In the genomic region with DNA sequence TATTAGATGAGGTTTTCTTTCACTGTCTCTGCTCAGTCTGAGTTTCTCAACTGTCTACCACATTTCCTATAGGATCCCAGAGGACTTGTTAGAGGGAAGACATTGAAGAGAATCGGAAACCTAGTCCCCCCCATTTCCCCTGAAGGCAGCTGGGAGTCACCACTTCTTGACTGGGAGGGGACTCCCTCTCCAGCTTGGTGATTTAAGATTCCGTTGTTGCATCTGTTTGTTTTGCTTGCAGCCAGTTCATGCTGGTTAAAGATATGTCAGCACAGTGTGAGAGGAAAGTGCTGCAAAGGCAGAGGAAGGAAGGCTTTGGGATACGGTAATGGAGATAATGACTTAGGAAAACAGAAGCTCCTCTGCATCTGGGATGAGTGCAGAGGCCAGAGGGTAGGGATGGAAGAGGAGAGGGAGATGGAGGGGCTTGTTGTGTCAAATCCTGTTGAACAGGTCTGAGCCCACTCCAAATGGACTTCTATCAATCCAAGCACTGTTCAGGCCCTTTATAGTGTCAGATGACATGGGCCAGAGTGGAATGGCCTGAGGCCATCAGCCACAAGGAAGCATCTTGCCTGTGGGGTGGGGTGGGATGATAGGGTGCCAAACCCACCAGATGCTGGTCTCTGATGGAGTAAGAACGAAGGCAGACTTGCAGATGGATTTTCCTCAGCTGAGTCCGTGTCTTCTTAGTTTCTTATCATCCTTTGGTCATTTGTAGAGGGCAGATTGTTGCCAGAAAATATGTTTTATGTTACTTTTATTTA, we compare ENCODE assay signal across 13 mouse cellular contexts.
DNase-seq lines count a peak whose midpoint lies in the region; ATAC-seq and TF ChIP-seq lines count a peak whose summit lies in the region.
"Had no signal": no experiment of that assay in that cellular context is flagged by ENCODE, and none has a peak within 500 bp of the region (broad histone marks: within the 10 kb centered on the region; RNA-seq: fewer than 3 reads in every experiment).

No protein-coding gene starts in this region.

- H3K36me3 ChIP-seq in heart, embryonic 12.5 days = no peaks in the 10 kb centered on the region
- H3K36me3 ChIP-seq in embryonic facial prominence, embryonic 15.5 days = no peaks in the 10 kb centered on the region
- H3K36me3 ChIP-seq: midbrain, embryonic 10.5 days; neural tube, embryonic 12.5 days had no signal

- H3K4me3 ChIP-seq in heart, embryonic 12.5 days = no peak overlapping the region
- H3K4me3 ChIP-seq in left cerebral cortex, adult 2 months = no peak overlapping the region
- H3K4me3 ChIP-seq in embryonic facial prominence, embryonic 15.5 days (replicated peaks) = no peak overlapping the region
- H3K4me3 ChIP-seq in layer of hippocampus, adult 2 months = no peak overlapping the region
- H3K4me3 ChIP-seq: midbrain, embryonic 10.5 days; neural tube, embryonic 12.5 days had no signal

- no peak overlapping the region for H3K9ac ChIP-seq in heart, embryonic 12.5 days
- H3K9ac ChIP-seq in embryonic facial prominence, embryonic 15.5 days = no peak overlapping the region
- H3K9ac ChIP-seq: neural tube, embryonic 12.5 days had no signal

- WGBS in heart, embryonic 12.5 days = 22% methylated on average over 5 of the region's 5 CpGs
- WGBS in embryonic facial prominence, embryonic 15.5 days = 23% methylated on average over 5 of the region's 5 CpGs

- no peaks in the 10 kb centered on the region for H3K27me3 ChIP-seq in heart, embryonic 12.5 days (replicated peaks)
- H3K27me3 ChIP-seq in embryonic facial prominence, embryonic 15.5 days = no peaks in the 10 kb centered on the region
- H3K27me3 ChIP-seq: CH12.LX; neural tube, embryonic 12.5 days; Patski had no signal

- peaks cover 4% of the 10 kb centered on the region; the same call in 1 of the 2 replicates for H3K4me1 ChIP-seq in heart, embryonic 12.5 days (replicated peaks)
- no peaks in the 10 kb centered on the region for H3K4me1 ChIP-seq in embryonic facial prominence, embryonic 15.5 days
- H3K4me1 ChIP-seq: midbrain, embryonic 10.5 days; neural tube, embryonic 12.5 days had no signal

- no peak for DNase-seq in heart, postnatal 25 days (ENCODE audit: low spot score)
- peak; percentile 57 for DNase-seq in left cerebral cortex, postnatal 4 days
- no peak for DNase-seq in left cerebral cortex, adult 2 months (ENCODE audit: extremely low spot score in 1 of 2, low spot score in 2 of 2)
- peak; percentile 22 for DNase-seq in embryo, embryonic 10.5 days (ENCODE audit: low spot score)
- no peak for DNase-seq in layer of hippocampus, adult 2 months (ENCODE audit: low spot score in 2 of 2)
- DNase-seq in urinary bladder, postnatal 36 days (ENCODE audit: low spot score in 2 of 2) = no peak
- DNase-seq: thymus, adult 2 months had no signal

- intact Hi-C loops in heart, postnatal 25 days (cut with DNase I) = no loop called here
- intact Hi-C loops in left cerebral cortex, postnatal 4 days (cut with DNase I) = no loop called here
- intact Hi-C loops in left cerebral cortex, adult 2 months (cut with DNase I) = no loop called here

- no peak overlapping the region for H3K27ac ChIP-seq in heart, embryonic 12.5 days (ENCODE audit: poor library complexity, severe bottlenecking)
- H3K27ac ChIP-seq in left cerebral cortex, adult 2 months = no peak overlapping the region
- H3K27ac ChIP-seq in embryonic facial prominence, embryonic 15.5 days (replicated peaks) = peak overlapping the region; percentile 40; the same call in 1 of the 2 replicates
- no peak overlapping the region for H3K27ac ChIP-seq in layer of hippocampus, adult 2 months
- H3K27ac ChIP-seq: midbrain, embryonic 10.5 days; neural tube, embryonic 12.5 days had no signal

- no peak for TF ChIP-seq CTCF in left cerebral cortex, adult 2 months (IDR thresholded peaks at IDR 0.05)
- TF ChIP-seq CTCF in layer of hippocampus, adult 2 months (conservative IDR thresholded peaks at IDR 0.05) = no peak

- no peak overlapping the region for H3K4me2 ChIP-seq in heart, embryonic 12.5 days
- no peak overlapping the region for H3K4me2 ChIP-seq in embryonic facial prominence, embryonic 15.5 days (replicated peaks)
- H3K4me2 ChIP-seq: neural tube, embryonic 12.5 days had no signal

- ATAC-seq in heart, embryonic 12.5 days (ENCODE audit: insufficient number of reproducible peaks, low FRiP score) = peak; percentile 83
- ATAC-seq in embryonic facial prominence, embryonic 15.5 days (ENCODE audit: insufficient number of reproducible peaks, low FRiP score, low TSS enrichment, low read depth) = peak; percentile 51; the same call in 1 of the 2 replicates
- ATAC-seq: Patski had no signal

- no peaks in the 10 kb centered on the region; the same call in 1 of the 2 replicates for H3K9me3 ChIP-seq in heart, embryonic 12.5 days (replicated peaks)
- H3K9me3 ChIP-seq in embryonic facial prominence, embryonic 15.5 days (replicated peaks) = no peaks in the 10 kb centered on the region
- H3K9me3 ChIP-seq: midbrain, embryonic 10.5 days; neural tube, embryonic 12.5 days had no signal

Comparison
In these comparisons a context has a peak if more than half of its experiments do, and no peak if none do; other contexts are left out.
1. DNase-seq: peak in left cerebral cortex, postnatal 4 days (single experiment) and embryo, embryonic 10.5 days (single experiment); none in heart, postnatal 25 days (single experiment), left cerebral cortex, adult 2 months (0 of 2), layer of hippocampus, adult 2 months (0 of 2) and urinary bladder, postnatal 36 days (0 of 2).